Mouse (Mus musculus) liver, postnatal 0 days (tissue): ENCODE measurements around the gene Wdr76.

Experiments used
- CTCF ChIP-seq: sonication (generic); IDR thresholded peaks from 2 replicates; pipeline ENCODE4 v1.5.1; 2016; ENCODE audit warnings: antibody characterized with exemption, low read depth
- EP300 ChIP-seq: IDR thresholded peaks from 2 replicates; pipeline ENCODE4 v1.6.1; 2016; ENCODE audit warnings: antibody characterized with exemption, low read depth, mild to moderate bottlenecking

GRCm38 (mm10) chr2:121474180-121474535 lies 32.4 kb upstream of the Wdr76 start:
- TF ChIP-seq CTCF (no peak), EP300 (peak; percentile 39; the same call in 1 of the 2 replicates)
